Mouse (Mus musculus): ENCODE results near the gene Gm10770. TPM values are rescaled to one million over a fixed set of nuclear protein-coding genes. Genes with fewer than 3 reads are reported as not detected.
"Not testable (repeated sequence)": the region's sequence is repeated elsewhere in the genome, so short reads cannot be mapped to it uniquely, and the experiment has no call there.

The Gm10770 gene
- polyA plus RNA-seq, 1 experiment from 2014 or later: not detected

DNA sequence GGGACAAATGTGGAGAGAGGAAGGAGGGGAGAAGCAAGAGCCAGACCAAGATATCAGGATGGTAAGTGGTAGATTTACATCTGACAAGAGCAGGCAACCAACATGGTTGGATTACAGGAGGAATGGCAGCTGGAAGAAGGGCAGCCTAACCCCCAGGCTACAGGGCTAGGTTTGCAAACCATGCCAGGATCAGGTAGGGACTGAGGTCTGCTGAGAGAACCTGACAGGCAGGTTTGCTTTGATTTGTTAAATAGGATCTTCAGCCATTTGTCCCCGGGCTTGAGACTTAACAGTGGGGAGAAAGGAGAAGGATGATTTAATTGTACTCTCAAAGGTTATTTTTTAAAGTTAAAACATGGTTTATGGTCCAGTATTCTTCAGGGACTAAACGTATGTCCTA lies 46.7 kb downstream of the Gm10770 start:
- ATAC-seq (replicated peaks; ENCODE audit: low FRiP score): no peak
- Histone ChIP-seq H3K36me3 (ENCODE audit: control insufficient read depth, insufficient read depth, low read length) (no peaks in the 10 kb centered on the region), H3K4me2 (ENCODE audit: low read depth, low read length, severe bottlenecking) (no peak overlapping the region), H3K4me1 (replicated peaks; ENCODE audit: control insufficient read depth, insufficient read depth, low read length) (no peaks in the 10 kb centered on the region), H3K27ac (ENCODE audit: low read depth, low read length) (no peak overlapping the region), H3K27me3 (ENCODE audit: control insufficient read depth, insufficient read depth, low read length) (no peaks in the 10 kb centered on the region), H3K9ac (ENCODE audit: low read length) (no peak overlapping the region), H3K9me3 (ENCODE audit: control insufficient read depth, low read length) (peaks cover 4% of the 10 kb centered on the region; the same call in 1 of the 2 replicates), H3K4me3 (ENCODE audit: low read depth, low read length) (no peak overlapping the region)
- WGBS: 88% methylated on average over 2 of the region's 2 CpGs
- DNase-seq (ENCODE audit: low spot score): no peak

DNA sequence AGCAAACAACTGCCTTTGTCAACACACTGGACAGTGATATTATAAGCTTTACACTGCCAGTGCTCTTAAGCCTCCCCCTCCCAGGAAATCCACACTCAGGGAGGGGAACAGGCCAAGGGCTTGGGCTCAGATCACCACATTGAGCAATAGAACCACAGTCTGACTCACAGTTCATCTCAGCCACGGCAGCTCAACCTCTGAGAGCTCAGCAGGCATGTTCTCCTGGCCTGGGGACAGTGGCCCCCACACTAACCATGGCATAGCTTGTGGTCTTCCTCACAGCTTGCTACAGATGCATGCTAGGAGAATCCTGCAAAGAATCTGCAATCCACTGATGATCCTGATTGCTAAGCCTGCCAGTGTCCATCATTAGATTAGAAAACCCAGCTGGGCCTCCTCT lies 47.5 kb downstream of the Gm10770 start:
- not testable (repeated sequence) for H3K4me1 ChIP-seq (replicated peaks; ENCODE audit: control insufficient read depth, insufficient read depth, low read length); H3K36me3 ChIP-seq (ENCODE audit: control insufficient read depth, insufficient read depth, low read length); H3K4me2 ChIP-seq (ENCODE audit: low read depth, low read length, severe bottlenecking); H3K9ac ChIP-seq (ENCODE audit: low read length); H3K27ac ChIP-seq (ENCODE audit: low read depth, low read length); H3K4me3 ChIP-seq (ENCODE audit: low read depth, low read length); H3K9me3 ChIP-seq (ENCODE audit: control insufficient read depth, low read length); DNase-seq (ENCODE audit: low spot score); ATAC-seq (replicated peaks; ENCODE audit: low FRiP score); H3K27me3 ChIP-seq (ENCODE audit: control insufficient read depth, insufficient read depth, low read length)
- 77% methylated on average over 1 of the region's 1 CpGs for WGBS

Other genes with a start within 250 kb of the Gm10770 start
- 8.1 and 9.3 TPM in 2 replicates for gene Zfp120, start 43.0 kb downstream of the Gm10770 start, polyA plus RNA-seq (2014; fragmentation: Nextera tagmentation; extraction: Ambion mirVana)
- gene Gm14139, start 2.1 kb upstream of the Gm10770 start, polyA plus RNA-seq (2014; fragmentation: Nextera tagmentation; extraction: Ambion mirVana): not detected in 2 replicates
- 10.3 and 10.4 TPM in 2 replicates for gene Zfp937, start 38.4 kb upstream of the Gm10770 start, polyA plus RNA-seq (2014; fragmentation: Nextera tagmentation; extraction: Ambion mirVana)
- gene Gm21994, start 75.9 kb upstream of the Gm10770 start, polyA plus RNA-seq (2014; fragmentation: Nextera tagmentation; extraction: Ambion mirVana): 2.6 and 3.1 TPM in 2 replicates
- gene Gm14124, start 77.8 kb upstream of the Gm10770 start, polyA plus RNA-seq (2014; fragmentation: Nextera tagmentation; extraction: Ambion mirVana): not detected in 2 replicates
- 1.2 and 1.7 TPM in 2 replicates for gene Gm10130, start 144.0 kb upstream of the Gm10770 start, polyA plus RNA-seq (2014; fragmentation: Nextera tagmentation; extraction: Ambion mirVana)
- gene 3300002I08Rik, start 183.1 kb upstream of the Gm10770 start, polyA plus RNA-seq (2014; fragmentation: Nextera tagmentation; extraction: Ambion mirVana): 9.4 and 11.7 TPM in 2 replicates